Mouse (Mus musculus) neutrophil, adult 5-6 weeks (primary cell): ENCODE measurements at regions not wholly inside any gene's neighbourhood (a gene's known extent, or its start where the extent isn't known, plus 50 kb on each side); places are given as distances from the start of the nearest gene placed in this dataset.
"Not testable (repeated sequence)": the region's sequence is repeated elsewhere in the genome, so short reads cannot be mapped to it uniquely, and the experiment has no call there.

Source experiments
- ATAC-seq: fragments of 151-379, 151-347 bp; 2 replicates; pipeline ENCODE4 v1.8.0; 2017; ENCODE audit warnings: mild to moderate bottlenecking, moderate TSS enrichment; ENCODE audit not compliant: insufficient number of reproducible peaks, poor library complexity, low FRiP score, severe bottlenecking; ENCODE audit errors: extremely low read depth

DNA sequence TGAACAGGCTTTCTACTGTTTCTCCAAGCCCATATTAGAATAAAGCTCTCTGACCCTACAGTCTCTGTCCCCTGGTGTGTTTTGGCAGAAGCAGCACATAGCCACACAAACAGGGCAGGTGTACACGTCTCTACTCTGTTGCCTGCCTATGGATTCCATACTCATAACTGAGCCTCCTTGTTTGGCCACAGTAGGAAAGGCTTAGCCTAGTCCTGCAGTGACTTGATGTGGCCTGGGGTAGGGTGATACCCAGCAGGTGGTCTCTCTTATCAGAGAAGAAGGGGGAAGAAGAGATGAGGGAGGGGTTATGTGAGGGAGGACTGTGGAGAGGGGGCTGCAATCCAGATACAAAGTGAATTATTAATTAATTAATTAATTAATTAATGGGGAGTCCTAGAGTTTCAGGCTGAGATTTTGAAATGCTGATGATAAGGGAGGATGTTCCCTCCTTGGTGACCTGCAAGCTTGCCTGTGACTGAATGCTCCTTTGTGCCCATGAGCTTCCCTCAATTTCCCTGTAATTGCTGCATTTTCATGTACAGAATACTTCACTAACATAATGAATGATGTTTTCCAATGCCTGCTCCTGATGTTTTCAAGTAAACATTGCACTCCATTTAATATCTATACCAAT is 402.7 kb upstream of the Lrrc3b start:
- ATAC-seq: no peak

DNA sequence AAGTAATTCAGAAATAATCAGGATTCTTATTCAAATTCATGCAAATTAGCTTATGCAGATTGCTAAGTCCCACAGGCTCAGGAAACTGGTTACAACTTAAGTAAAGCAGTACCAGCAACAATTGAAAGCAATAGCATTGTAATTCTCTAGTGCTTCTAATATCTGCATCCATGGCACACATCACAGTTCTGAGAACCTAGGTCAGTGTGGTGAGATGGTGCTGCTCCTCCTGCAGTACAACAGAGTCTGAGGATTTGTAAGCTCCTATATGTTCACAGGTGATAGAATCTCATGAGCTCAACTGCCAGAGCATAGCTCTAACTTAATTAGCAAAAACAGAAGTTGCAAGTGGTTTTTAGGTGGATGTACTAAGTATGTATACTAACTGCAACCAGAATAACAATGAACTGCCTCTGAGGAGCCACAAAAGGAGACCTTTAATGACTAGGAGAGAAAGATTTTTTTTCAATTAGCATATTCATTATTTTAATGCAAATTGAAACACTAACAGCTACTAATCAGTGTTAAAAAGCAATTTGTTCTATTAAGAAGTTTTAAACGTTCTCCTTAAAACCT is 403.3 kb upstream of the Lrrc3b start:
- no peak for ATAC-seq

GRCm38 (mm10) chr14:15868520-15868919 is 380.6 kb upstream of the Ngly1 start:
- ATAC-seq: no peak

DNA sequence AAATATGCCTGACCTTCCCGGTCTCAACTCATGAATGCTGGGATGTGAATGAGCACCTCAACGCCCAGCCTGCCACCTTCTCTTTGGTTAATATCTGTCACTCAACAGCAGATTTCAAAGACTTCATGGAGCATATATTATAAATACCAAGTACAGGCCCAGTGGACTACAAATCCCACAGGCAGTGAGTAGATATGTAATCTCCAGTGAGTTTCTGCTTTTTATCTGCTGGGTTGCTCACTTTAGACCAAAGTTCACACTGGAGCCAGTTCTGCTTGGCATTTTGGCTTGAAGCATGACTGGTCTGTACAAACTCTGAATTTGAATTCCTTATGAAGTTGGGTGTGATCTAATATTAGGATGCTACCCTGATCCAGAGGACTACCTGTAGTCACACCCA is 377.1 kb upstream of the Ngly1 start:
- no peak for ATAC-seq

GRCm38 (mm10) chr14:15880146-15880545 is 368.9 kb upstream of the Ngly1 start:
- ATAC-seq: no peak

DNA sequence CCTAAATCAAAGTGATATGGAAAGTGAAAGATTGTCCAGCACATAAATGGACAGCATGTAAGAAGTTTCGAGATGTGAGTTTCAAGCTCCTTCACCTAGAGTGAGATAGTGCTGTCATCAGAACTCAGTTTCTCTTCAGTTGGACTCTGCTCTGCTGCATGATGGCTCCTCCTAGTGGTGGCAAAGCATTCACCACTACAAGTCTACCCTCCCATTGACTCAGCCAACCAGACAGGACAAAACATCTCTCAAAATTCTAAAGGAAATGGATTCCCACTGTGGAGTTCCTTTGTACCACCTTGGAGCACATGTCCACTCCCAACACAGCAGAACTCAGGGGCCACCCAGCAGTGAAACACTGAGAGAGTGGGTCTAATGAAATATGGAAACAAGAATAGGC is 367.8 kb upstream of the Ngly1 start:
- peak; percentile 81; the same call in 1 of the 2 replicates for ATAC-seq

GRCm38 (mm10) chr14:15884641-15885340 is 364.3 kb upstream of the Ngly1 start:
- no peak for ATAC-seq

- no peak for ATAC-seq
These were observed 352.0 kb upstream of the Ngly1 start for GRCm38 (mm10) chr14:15897098-15897497.

- ATAC-seq: not testable (repeated sequence)
These were observed 342.7 kb upstream of the Ngly1 start for GRCm38 (mm10) chr14:15906429-15906828.

DNA sequence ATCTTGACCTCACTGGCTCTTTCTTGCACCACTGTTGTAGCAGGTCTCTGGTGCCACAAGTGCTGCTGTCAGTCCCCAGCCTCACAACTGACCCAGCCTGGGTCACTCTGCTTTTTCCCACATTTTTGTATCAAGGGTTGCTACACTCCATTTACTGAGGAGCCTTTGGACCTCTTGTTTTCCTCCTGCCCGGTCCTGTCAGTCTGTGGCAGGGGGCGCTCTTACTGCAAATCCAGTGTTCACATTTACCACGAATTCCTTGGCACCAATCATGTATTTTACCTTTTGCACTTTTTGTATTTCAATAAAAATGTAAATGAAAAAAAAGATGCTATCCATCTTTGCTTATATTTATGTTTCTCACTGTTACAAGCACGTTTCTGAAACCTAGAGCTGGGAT is 335.9 kb upstream of the Ngly1 start:
- not testable (repeated sequence) for ATAC-seq

DNA sequence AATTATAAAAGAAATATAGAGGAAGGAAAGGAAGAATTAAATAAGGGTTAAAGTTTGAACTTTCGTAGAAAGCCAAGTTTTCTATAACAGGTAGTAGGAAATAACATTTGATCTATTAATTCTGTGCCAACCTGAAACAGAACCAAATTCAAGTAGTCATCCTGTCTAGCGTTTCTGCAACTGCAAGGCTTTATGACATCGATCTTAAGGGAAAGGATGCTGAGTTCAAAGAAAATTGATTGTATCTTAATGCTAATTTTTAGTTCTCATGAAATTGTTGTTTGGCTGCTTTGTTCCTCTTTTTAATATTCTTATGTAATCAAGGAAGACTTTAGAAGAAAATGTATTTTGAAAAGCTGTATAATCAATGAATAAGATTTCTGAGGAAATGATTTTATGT is 334.9 kb upstream of the Ngly1 start:
- ATAC-seq: no peak

GRCm38 (mm10) chr14:15924676-15925075 is 324.4 kb upstream of the Ngly1 start:
- not testable (repeated sequence) for ATAC-seq

DNA sequence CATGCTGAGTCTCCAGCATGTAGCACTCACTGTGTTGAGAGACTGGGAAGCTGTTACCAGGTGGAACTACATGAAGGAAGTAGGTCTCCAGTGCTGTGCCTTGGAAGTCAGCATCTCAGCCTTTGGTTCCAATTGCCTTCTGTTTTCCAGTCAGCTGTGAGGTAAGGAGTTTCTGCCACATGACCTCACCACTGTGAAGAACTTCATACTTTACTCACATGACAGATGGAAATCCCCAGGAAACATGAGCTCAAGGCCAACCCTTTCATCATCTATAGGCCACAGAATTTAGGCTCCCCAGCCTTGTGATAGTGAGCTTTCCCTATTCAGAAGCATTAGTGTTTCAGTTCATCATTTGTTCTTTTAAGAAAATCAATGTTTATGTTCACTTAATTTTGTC is 314.4 kb upstream of the Ngly1 start:
- no peak for ATAC-seq

- ATAC-seq: no peak
These were observed 278.8 kb upstream of the Ngly1 start for GRCm38 (mm10) chr14:15970321-15970720.

- no peak for ATAC-seq
These were observed 278.3 kb upstream of the Ngly1 start for GRCm38 (mm10) chr14:15970767-15971166.

DNA sequence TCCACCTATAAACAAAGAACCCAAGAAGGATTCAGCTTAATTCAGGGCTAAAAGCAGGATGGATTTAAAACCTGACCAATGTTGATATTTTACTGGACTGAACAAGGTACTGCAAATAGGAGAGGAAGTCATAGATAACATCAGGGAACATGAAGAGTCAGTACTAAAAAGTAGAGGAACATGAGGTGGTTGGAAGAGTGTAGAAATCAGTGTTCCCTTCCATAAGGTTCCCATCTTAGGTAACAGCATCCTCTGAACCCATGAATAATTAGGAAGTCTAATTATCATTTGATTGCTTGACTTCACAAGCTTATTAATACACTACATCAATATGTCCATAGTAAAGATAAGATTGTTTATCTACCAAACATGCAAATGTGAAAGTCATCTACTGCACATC is 277.8 kb upstream of the Ngly1 start:
- ATAC-seq: no peak

DNA sequence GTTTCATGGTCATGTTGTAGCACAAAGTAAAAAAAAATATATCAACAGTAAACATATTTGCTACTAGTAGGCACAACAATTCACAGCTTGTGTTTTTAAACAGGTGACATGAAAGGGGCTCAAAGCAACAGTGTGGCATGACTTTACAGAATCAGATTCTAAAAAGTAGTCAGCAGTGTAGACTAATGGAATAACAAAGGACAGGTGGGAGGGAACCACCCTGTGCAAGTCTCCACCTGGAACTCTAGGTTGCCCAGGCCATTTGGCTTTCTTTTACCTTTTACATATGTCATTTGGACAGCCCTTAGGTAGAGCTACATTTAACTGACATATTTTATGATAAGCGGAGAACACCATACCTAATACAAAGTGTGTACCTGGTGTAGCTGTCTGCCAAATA is 271.7 kb upstream of the Ngly1 start:
- no peak for ATAC-seq

GRCm38 (mm10) chr14:15978329-15978728 is 270.8 kb upstream of the Ngly1 start:
- ATAC-seq: no peak

GRCm38 (mm10) chr14:16005409-16005808 is 243.7 kb upstream of the Ngly1 start:
- ATAC-seq: no peak

GRCm38 (mm10) chr14:16006968-16007367 is 242.1 kb upstream of the Ngly1 start:
- ATAC-seq: no peak
